Mouse (Mus musculus) left cerebral cortex, postnatal 36 days (tissue): Measurements from ENCODE around the gene Fbxw19. TPM values are rescaled to one million over a fixed set of nuclear protein-coding genes. Genes with fewer than 3 reads are reported as not detected.
"Not testable (repeated sequence)": the region's sequence is repeated elsewhere in the genome, so short reads cannot be mapped to it uniquely, and the experiment has no call there.

ENCODE experiments used
- DNase-seq, 2 experiments: peaks; one replicate each; pipeline ENCODE4 v3.0.0; 2021 to 2022; ENCODE audit warnings: low spot score in 2 of 2, mixed read lengths in 1 of 2
- intact Hi-C: fragments of 180-260 bp; cut with DNase I; formaldehyde crosslinking; loops from one replicate; pipeline ENCODE4 v1.15.1; 2025
- total RNA-seq, 2 experiments: library from RNA; stranded (reverse); gene quantifications; 2 replicates each; pipeline ENCODE4 v1.2.3; 2021

Gene Fbxw19
- not detected for total RNA-seq

GRCm38 (mm10) chr9:109495775-109496174 is at the start of gene Fbxw19:
Gene Fbxw19, minus strand, starts transcription at chr9:109495875.
- DNase-seq, intact Hi-C loops: not testable (repeated sequence)

- intact Hi-C loops, result no loop called here
- DNase-seq, result no peak
Observed at GRCm38 (mm10) chr9:109523385-109524064, 27.9 kb upstream of the Fbxw19 start.

GRCm38 (mm10) chr9:109449040-109449439 is 46.6 kb downstream of the Fbxw19 start, which contains the start of gene Fbxw16:
Gene Fbxw16, minus strand, starts transcription at chr9:109449140.
- DNase-seq, result no peak
- intact Hi-C loops, result loop anchor here (2.0 kb wide), 1 partner anchor 88 kb away; no protein-coding TSS in a partner anchor

DNA sequence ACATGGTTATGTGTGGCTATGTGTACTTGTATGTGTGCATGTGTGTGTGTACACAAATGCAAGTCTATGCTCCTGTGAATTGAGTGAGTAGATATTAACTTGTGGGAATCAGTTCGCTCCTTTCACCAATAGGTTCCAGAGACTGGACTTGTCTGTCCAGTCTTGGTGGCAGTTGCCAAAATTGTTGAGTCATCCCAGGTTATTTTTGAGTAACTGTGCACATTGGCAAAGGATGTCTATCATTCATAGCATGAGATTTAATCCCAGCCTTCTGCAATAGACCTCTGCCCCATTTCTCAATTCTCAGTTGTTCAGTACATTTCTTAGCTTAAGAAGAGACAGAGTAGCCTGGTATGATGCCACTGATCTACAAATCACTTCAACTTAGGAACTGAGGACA is 62.7 kb downstream of the Fbxw19 start:
- intact Hi-C loops, result no loop called here
- DNase-seq, result no peak

Other genes with a start within 250 kb of the Fbxw19 start
- gene Fbxw14, start 208.2 kb downstream of the Fbxw19 start, total RNA-seq, result not detected
- not detected for gene Fbxw28, start 156.2 kb downstream of the Fbxw19 start, total RNA-seq
- not detected for gene Fbxw22, start 91.6 kb downstream of the Fbxw19 start, total RNA-seq
- gene Fbxw16, start 46.7 kb downstream of the Fbxw19 start, total RNA-seq, result not detected
- gene Fbxw15, start 72.4 kb upstream of the Fbxw19 start, total RNA-seq, result not detected
- gene Fbxw24, start 130.2 kb upstream of the Fbxw19 start, total RNA-seq, result not detected
- gene Fbxw25, start 168.8 kb upstream of the Fbxw19 start, total RNA-seq, result not detected
- gene Fbxw18, start 206.8 kb upstream of the Fbxw19 start, total RNA-seq, result not detected